Mouse (Mus musculus): ENCODE measurements around the gene Tmem214.
A peak's percentile ranks its signal among the peaks of the same experiment; 100 is the strongest.

Tmem214 gene

DNA sequence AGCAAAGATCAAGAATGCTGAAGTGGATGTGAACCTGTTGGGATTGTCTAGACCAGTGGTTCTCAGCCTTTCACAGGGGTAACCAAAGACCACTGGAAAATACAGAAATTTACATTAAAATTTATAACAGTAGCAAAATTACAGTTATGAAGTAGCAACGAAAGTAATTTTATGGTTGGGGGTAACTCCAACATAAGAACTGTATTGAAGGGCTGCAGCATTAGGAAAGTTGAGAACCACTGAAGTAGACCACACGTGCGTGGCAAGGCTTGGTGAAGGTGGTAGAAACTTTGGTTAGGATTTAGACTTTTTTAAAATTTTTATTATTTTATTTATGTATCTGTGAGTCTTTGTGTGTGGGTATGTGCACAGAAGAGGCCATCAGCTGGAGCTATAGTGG lies at the start of gene Tmem214:
Gene Tmem214, plus strand, starts transcription at position 301 of the 400 bp plus-strand sequence.
- ATAC-seq (ENCODE audit: low TSS enrichment): no peak

DNA sequence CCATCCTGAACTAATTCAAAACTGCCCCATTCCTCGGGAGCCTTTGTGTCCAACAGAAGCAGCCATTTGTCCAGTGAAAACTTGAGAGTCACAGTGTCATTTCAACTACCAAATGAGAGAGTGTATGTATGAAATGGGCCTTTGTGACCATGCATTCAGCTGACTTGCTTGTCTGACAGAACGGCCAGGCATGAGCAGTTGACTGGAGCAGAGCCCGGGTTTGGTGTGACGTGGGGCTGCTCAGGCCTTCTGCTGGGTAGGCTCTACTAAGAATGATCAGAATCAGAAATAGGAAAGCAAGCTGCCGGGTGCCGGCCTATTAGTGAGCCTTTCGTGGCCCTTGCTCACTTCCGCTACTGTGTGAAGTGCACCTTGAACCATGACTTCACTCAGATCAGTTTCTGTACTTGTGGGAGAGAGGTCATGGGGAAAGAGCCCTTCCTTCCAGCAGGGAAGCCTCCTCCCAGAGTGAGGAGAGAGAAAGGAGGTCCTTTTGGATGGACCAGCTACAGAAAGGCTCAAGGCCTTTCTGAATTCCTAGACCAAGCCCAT lies 49.0 kb upstream of the Tmem214 start:
- no peak for ATAC-seq (ENCODE audit: low TSS enrichment)

DNA sequence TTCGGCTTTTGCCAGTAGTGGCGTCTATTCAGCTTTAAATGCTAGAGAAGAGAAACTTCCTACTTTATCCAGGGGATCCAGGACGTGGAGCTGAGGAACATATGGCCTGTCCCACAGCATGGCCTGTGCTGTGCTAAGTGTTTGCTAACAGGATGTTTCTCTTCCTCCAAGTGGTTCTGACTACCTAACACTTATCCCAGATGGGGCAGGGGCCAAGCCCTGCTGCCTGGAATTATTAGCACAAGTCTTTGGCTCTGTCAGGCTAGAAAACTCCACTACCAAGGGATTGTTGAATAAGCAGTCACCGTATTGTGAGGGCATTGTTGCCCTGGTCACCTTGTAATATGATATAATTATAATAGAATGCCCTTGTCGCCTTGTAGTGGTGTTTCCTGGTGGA lies 45.1 kb upstream of the Tmem214 start:
- ATAC-seq (ENCODE audit: low TSS enrichment): no peak

DNA sequence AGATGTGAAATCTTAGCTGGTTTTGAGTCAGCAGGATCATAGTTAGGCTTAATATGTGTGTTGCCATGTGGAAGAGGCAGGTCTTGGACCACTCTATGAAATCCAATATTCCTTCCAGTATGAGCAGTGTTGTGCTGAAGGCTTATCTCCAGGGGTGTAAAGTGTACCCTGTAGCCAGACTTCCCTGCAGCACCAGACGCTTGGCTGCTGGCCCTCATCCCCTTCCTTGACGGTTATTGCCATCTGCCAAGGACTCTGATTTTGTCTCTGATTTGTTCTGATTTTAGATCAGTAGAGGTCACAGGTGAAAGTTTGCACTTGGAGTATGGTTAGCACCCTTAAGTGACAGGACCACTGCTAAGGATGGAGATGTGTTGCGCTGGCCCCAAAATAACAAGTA lies 44.7 kb upstream of the Tmem214 start:
- ATAC-seq (ENCODE audit: low TSS enrichment): no peak

DNA sequence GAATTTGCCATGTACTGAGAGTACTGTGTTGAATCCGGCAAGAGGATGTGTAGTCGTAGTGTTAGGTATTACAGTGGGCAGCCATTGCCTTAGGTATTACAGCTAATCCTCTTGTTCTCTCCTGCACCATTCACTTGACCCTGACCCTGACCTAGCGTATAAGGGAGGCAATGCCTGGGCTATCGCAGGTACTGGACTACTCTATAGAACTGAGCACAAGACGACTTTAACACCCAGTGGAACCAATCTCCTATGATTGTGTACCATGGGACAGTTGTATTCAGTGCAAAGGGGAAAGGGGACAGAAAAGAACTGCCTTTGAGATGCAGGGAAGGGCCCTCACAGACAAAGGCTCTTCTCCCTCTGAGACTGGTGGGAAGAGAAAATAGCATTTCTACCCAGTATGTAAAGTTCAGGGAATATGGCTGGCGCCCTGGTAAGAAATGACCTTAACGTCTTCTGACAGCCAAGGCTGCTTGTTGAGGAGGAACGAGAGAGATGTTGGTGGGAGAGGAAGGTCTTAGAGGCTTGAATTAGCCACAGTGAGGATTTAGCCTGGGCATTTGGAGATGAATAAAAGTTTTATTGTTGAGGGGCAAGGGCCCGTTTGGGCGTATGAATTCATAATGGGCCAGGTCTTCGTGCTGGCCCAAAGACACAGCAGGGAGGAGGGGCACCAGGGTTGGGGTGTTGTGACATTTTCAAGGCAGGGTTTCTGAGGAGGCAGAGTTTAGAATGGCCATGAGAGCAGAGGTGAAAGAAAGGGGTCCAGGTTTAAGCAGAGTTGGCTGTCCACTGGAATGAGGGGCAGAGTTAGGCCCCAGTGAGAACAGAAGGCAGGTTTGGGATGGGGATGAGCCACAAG lies 43.5 kb upstream of the Tmem214 start:
- no peak for ATAC-seq (ENCODE audit: low TSS enrichment)

DNA sequence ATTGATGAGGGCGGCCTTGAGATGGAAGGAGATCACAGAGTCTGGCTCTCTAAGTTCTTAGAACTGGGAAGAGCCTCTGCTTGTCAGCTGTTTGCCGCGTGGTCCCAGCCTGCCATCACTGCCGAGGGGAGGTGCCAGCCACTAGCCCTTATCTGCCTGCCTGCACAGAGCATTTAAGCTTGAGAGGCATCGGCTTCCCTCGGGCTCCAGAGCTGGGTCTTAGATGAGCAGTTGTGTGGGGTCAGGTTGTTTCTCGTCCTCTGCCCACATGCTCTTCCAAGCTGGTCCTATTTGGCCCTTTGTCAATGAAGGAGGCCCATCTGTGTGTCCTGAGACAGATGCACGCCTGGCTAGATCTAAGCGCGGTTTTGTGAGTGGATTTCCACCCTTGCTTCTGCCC lies 42.6 kb upstream of the Tmem214 start:
- peak; percentile 50; the same call in 1 of the 2 replicates for ATAC-seq (ENCODE audit: low TSS enrichment)

DNA sequence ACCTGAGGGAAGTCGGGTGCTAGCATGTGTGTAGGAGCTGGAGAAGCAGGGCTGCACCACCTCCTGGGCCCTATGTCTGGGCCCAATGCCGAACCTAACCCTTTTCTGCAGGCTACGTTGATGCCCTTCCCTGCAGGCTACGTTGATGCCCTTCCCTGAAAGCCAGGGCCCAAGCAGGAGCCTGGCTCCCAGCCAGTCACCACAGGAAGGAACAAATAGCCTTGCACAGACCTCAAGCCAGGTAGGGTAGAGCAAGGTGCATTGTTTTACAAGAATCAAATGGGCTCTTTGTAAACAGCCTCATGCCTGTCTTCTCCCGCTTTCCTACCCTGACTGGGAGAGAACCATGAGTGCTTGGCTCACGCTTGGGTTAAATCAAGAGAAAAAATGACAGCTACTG lies 42.0 kb upstream of the Tmem214 start:
- ATAC-seq (ENCODE audit: low TSS enrichment): peak; percentile 17; the same call in 1 of the 2 replicates

DNA sequence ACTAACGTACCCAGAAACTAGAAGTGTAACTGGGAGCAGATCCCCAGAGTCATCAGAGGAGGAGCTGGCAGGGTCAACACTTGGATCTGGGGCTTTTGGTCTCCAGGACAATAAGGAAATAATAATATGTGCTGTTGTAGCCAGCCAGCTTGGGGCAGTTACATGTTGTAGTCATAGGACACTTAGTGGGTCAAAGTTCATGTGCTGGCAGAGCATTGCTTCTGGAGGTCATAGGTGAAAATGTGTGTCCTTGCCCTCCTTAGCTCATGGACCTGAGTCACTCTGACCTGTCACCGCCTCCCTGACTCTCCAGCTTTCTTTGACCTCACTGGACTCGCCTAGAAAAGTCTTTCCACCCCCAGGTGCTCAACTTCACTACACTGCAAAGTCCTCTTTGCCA lies 34.4 kb upstream of the Tmem214 start:
- ATAC-seq (ENCODE audit: low TSS enrichment): no peak

DNA sequence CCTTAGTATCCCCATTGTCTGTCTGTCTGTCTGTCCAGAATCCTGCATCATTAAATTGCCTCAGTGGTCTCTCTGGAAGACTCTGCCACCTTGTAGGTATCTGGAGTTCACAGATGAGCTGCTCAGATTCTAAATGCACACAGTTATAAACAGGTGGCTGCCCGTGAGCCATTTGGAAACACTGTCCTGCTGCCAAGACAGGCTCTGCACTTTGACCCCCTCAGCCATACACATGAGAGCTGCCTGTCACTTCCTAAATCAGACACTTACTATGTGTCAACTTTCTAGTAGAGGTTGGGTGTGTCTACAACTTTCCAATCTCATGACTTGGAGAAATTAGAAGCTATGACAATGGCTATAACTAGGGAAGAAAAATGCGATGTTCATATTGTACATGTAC lies 28.1 kb upstream of the Tmem214 start:
- no peak for ATAC-seq (ENCODE audit: low TSS enrichment)

DNA sequence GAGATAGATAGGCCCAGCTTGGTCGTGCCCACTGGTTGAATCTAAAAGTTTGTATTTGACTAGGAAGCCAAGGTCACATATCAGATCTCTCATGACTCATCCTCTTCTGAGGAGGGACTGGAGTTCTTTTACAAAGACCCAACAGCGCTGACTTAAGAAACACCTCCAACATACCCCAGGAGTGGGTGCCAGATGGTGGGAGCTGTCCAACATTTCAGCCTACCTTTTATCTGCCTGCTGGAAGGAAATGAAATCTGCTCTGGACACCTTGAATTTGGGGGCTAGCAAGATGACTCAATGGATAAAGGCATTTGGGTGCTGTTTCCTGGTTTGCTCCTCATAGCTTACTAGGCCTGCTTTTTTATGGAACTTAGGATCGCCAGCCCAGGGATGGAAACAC lies 25.9 kb upstream of the Tmem214 start:
- no peak for ATAC-seq (ENCODE audit: low TSS enrichment)

DNA sequence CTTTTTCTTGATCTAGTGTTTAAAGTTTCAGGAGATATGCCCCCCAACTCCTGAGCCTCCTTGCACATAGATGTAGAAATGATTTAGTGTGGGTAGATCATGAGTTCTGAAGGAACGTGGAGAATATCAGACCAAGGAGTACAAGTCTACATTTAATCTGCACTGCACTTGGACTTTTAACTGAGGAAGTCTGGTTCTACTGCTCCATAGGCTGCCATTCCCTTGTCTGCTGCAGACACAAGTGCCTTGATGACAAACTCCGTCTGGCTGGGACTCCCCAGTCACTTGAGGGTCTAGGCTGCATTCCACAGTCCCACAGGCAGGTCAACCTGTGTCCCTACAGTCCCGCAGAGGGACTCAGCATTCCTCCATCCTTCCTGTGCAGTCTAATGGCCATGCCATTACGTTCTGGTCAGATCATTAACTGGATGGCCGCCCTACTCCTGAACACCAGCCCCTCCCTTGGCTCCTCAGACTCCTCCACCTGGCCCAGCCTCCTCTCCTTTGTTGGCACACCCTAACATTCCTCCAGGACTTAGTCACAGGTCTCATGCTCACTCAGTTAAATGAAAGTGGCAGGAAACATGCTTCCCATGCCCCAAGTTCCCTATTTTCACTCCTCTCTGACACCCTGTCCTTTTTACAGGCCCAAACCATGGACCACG lies 17.8 kb upstream of the Tmem214 start:
- ATAC-seq (ENCODE audit: low TSS enrichment): no peak

DNA sequence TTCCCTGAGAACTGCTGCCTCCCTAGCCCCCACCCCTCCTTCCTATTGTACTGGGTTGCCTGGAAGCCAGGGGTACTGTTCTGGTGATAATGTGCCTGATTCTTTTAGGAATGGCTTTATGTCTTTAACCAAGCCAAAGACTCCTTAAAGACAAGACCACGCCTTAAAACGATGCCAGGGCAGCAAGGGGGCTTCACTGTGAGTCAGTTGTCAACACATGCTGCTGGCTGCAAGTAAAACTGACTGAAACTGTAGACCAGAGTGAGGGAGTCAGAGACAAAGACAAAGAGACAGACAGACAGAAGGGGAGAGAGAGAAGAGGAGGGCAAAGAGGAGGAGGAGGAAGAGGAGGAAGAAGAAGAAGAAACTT lies 17.3 kb upstream of the Tmem214 start:
- no peak for ATAC-seq (ENCODE audit: low TSS enrichment)

DNA sequence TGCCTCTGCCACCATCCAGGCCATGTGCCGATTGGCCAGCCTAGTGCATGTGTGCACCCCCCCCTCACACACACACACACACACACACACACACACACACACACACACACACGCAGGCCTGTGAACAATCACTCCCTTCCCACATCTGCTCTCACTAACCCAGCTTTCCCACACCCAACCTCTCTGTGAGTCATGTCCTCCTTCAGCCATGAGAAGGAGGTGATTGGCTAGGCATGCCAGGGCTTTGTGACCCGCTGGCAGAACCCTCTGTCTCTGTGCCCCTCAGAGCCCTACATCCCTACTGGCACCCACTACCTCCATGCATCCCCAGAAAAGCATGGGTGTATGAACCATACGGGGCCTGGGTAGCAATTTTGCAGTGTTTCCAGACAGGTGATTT lies 14.3 kb upstream of the Tmem214 start:
- ATAC-seq (ENCODE audit: low TSS enrichment): no peak; the same call in 1 of the 2 replicates

DNA sequence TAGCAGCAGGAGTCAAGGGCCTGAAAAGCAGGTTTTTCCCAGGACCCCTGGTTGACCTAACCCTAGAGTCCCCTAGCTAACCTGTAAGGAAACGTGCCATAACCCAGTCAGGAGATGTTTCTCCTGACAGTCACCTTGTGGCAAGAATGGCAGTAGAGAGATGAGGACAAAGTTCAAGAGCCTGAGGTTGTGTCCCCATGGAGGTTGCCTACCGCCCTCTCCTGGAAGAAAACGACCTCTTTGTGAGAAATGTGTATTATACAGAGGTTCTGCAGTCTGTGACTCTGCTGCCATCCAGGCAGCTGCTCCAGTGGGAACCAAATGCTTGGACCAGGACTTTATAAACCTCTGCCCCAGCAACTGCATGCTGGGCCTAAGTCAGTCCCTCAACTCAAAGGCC lies 12.1 kb upstream of the Tmem214 start:
- ATAC-seq (ENCODE audit: low TSS enrichment): no peak

DNA sequence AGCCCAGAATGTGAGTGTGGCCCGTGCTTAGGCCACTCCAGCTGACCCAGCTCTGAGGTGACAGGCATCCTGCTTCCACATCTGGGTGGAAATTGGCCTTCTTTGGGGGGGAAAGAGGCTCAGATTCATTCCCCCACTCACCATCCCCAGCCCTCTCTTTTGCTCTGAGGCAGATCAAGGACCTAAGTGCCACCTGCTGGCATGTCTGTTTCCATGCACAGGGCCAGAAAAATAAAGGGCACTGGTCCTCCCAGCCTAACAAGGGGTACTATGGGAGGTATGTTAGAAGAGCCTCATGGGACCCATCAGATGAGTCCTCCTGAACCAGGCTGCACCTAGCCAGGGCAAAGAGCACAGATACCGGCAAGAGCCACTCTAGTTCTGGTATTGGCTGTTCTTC lies 11.7 kb upstream of the Tmem214 start:
- no peak for ATAC-seq (ENCODE audit: low TSS enrichment)

DNA sequence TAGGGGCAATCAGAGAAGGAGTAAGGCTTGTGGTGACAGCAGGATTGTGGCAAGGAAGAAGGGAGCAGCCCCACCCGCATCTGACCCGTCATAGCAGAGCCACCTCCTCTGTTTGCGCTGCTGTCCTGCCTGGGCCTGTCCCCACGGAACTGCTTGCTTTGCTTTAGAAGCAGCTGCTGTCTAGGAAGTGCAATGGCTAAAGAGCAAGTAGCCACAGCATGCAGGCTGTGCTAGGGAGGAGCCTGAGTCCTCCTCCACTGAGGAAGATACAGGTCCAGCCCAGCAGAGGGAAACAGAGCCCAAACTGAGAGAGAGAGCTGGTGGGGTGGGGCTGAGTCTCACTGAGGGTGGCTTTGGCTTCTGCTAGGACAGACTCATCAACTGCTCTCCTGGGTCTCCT lies 4.0 kb upstream of the Tmem214 start:
- ATAC-seq (ENCODE audit: low TSS enrichment): no peak

DNA sequence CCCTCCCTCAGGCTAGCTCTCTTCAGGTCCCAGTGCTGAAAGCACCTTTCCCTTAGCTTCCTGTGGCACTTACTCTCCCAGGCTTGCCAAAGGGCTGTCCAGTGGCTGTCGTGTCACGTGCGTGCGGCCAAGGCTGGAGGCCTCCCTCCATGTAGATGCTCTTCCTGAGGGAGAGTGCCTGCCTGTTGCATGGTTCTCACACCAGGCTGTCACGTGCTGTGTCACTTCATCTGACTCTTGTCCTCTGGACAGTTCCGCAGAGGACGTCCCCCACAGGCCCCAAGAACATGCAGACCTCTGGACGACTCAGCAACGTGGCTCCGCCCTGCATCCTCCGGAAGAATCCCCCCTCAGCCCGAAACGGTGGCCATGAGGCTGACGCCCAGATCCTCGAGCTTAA lies 3.5 kb upstream of the Tmem214 start:
- no peak for ATAC-seq (ENCODE audit: low TSS enrichment)

DNA sequence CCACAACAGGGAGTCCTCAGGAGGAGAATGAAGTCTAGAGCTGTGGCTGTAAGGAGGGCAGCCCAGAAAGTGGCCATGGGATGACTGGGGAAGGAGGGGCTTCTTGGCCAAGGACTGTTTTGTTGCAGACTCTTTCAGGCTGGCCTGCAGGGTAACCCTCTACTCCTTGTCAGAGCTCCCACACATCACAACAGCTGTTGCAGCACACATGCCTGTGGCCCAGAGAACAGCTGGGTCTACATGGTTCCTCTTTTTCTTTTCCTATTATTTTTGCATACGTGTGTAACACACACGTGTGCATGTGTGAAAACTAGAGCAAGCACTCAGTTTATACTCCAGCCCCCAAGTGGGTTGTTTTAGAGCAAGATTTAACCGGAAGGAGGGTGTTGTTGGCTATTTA lies 941 bp upstream of the Tmem214 start:
- no peak for ATAC-seq (ENCODE audit: low TSS enrichment)

DNA sequence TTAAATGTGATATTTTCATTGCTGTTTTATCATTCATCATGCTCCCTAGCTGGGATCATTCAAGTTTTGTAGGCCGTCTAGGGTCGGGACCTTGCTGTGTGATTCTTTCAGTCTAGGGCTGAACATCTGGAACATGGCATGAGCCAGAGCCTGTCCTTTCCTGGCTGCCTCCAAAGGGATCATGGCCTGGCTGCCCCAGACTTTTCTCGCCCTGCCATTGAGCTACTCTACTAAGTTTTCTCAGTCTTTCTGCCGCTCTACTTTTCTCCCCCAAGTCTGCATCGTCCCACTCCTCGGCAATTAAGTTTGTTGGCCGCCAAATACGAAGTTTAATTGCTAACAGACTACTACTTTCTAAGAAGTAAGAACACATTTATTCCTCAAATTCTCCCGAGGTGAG lies 1.2 kb downstream of the Tmem214 start:
- ATAC-seq (ENCODE audit: low TSS enrichment): no peak

DNA sequence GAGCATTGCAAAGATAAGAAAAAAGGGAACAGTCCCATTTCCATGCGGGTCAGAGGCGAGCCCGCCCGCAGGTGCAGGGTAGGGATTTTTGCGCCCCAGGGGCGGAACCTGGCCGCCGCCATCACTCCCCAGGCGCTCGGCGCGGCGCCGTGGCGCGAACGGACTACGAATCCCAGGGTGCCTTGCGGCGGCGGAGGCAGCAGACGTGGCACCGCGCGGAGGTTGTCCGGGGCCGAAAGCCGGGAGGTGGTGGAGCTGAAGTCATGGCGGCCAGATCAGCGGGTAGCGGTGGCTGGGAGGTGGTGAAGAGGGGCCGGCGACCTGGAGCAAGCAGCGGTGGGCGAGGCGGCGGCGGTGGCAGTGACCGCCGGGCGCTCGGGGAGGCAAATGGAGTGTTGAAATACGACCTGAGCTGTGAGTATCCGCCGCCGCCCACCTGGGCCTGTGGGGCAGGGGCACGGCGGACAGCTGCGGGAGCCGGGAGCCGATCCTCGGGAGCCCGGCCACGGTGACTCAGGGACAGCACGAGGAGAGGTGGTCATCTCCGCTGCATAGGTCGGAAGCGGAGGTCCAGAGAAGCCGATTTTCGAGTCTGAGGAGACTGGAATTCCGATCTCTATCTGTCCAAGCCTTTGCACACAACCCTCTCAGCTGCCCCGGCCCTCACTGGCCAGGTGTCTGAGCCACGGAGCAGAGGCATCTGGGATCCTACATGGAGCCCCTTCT lies 1.8 kb downstream of the Tmem214 start:
- peak; percentile 94 for ATAC-seq (ENCODE audit: low TSS enrichment)

DNA sequence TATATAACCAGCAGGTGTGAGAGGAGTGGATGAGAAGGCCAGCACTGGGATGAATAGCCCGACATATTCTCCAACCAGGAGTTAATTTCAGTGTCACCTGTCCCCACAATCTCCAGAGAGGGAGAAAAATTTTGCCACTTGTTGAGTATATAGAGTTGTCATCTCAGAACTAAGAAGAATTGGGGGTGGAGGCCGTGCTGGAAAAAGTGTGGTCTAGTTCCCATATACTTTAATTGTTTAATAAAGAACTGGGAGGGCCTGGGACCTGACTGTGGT lies 2.3 kb downstream of the Tmem214 start:
- no peak for ATAC-seq (ENCODE audit: low TSS enrichment)

DNA sequence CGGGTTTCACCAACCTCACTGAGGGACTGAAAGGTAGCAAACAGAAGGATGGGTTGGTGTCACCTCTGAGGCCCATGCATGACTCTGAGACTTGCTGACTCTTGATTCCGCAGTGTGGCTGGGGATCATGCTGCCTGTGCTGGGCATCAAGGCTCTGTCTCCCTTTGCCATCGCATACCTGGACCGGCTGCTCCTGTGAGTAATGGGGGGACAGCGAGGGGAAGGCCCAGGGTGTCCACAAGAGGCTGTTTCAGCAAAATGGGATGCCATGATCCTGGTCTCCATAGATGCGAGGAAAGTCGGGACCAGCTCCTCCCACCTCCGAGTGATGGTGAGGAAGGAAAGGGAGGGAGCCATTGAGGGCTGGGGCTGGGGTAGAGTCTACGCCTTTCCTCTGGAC lies 4.8 kb downstream of the Tmem214 start:
- no peak for ATAC-seq (ENCODE audit: low TSS enrichment)

DNA sequence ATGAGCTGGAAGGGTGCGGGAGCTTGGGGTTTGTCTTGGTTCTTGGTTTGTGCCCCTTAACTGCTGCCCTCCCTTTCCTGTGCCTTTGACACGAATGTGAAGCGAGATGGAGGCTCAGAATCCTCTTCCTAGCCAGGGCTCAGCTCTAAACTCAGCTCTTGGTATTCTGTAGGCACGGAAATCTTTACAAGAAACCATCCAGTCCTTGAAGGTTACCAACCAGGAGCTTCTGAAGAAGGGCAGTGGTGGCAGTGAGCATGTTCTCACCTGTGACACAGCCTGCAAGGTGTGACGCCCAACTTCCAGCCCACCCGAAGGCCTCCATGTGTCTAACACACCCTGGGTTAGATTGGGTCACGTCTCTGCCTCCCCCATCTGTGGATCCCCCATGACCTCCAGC lies 6.6 kb downstream of the Tmem214 start:
- no peak for ATAC-seq (ENCODE audit: low TSS enrichment)

All from frontal cortex, adult (tissue).